Mouse (Mus musculus) lung, adult 2 months (tissue): ENCODE results near the gene Zfp59. TPM values are rescaled to one million over a fixed set of nuclear protein-coding genes. Genes with fewer than 3 reads are reported as not detected.
"Not testable (repeated sequence)": the region's sequence is repeated elsewhere in the genome, so short reads cannot be mapped to it uniquely, and the experiment has no call there.

Experiments
- DNase-seq: peaks from one replicate; pipeline ENCODE4 v3.0.0; 2022
- H3K4me1 ChIP-seq: fragments of 200-500 bp; 2 replicates; pipeline ENCODE4 v1.6.1; 2011; ENCODE audit warnings: low read length; ENCODE audit not compliant: control insufficient read depth, insufficient read depth
- H3K4me3 ChIP-seq: fragments of 200-500 bp; replicated peaks from 2 replicates; pipeline ENCODE3; 2011; ENCODE audit warnings: low read depth, mild to moderate bottlenecking, control low read depth, low read length; ENCODE audit errors: extremely low read depth
- CTCF ChIP-seq: fragments of 200-500 bp; IDR thresholded peaks from 2 replicates; pipeline ENCODE4 v1.5.1; 2011; ENCODE audit warnings: mild to moderate bottlenecking, low read length, control low read depth; ENCODE audit not compliant: insufficient read depth
- POLR2A ChIP-seq: fragments of 200-500 bp; IDR thresholded peaks from 2 replicates; pipeline ENCODE4 v1.6.1; 2011; ENCODE audit warnings: low read depth, mild to moderate bottlenecking, control low read depth, low read length, borderline replicate concordance; ENCODE audit errors: extremely low read depth
- WGBS: fragments of 180-500 bp; shearing (Covaris S2); methylation state at CpG from one replicate; pipeline ENCODE4 v1.1.7; 2018; 5-methylcytosine and 5-hydroxymethylcytosine counted together
- polyA plus RNA-seq: library from polyadenylated mRNA; depleted of rRNA; stranded (reverse); fragments of >200 nt; gene quantifications from 2 replicates; pipeline ENCODE4 v1.2.3, GENCODE M21; 2012

Gene Zfp59
- polyA plus RNA-seq, 1 experiment = 1.1 TPM

DNA sequence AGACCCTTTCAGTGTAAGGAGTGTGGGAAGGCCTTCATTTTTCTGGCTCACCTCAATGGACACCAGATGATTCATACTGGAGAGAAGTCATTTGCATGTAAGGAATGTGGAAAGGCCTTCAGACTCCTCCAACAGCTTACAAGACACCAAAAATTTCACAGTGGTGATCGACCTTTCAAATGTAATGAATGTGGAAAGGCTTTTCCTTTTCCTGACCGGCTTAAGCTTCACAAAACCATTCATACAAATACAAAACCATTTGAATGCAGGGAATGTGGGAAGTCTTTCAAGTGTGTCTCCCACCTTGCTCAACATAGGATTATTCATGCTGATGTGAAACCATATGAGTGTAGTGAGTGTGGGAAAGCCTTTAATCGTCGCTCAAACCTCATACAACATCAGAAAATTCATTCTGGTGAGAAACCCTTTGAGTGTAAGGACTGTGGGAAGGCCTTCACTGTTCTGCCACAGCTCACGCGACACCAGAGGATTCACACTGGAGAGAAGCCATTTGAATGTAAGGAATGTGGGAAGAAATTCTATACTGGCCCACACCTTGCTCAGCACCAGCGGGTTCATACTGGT is 19.8 kb upstream of the Zfp59 start:
- Histone ChIP-seq H3K4me1 (no peaks in the 10 kb centered on the region), H3K4me3 (no peak overlapping the region)
- 96% methylated on average over 7 of the region's 7 CpGs for WGBS
- TF ChIP-seq CTCF (no peak), POLR2A (no peak)
- DNase-seq = no peak

DNA sequence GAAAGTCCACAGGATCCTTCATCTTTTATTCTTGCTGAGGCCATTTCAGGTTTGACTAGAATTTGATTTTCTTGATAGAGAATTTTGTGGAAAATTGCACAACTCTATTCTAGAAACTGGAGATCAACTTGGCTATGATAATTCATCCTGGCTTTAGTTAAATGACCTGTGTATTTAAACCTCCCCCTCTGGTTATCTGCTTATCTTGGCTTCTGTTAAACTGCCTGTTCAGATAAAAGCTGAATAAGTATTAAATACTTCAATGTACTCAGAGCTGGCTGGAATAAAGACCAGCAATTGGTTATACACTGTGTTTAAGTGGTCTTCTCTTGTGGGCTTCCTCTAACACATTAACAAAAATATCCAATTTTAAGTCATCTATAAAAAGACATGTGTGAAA is 15.8 kb upstream of the Zfp59 start:
- Histone ChIP-seq H3K4me3 (no peak overlapping the region), H3K4me1 (no peaks in the 10 kb centered on the region)
- no peak for TF ChIP-seq CTCF
- TF ChIP-seq POLR2A = no peak

DNA sequence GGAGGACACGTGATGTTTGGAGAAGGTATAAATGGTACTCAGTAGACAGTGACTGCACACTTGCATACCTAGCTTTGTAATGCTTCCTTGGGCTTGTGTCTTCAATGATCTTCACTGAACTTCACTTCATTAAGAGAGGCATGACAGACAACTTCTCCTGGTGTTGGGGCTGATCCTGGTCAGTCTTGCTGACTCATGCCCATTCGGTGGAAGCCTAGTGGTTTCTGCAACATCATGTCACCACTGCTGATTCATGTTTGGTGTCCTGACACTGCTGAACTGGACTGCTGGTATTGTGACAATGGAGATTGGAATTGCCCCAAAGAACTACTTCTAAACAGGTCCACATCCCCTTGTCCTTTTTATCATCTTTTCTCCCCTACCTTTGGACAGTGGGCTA is 4.3 kb upstream of the Zfp59 start:
- Histone ChIP-seq H3K4me1 (peaks cover 3% of the 10 kb centered on the region; the same call in 1 of the 2 replicates), H3K4me3 (no peak overlapping the region)
- DNase-seq = no peak
- whole genome bisulfite sequencing = 90% methylated on average over 2 of the region's 2 CpGs
- TF ChIP-seq POLR2A (no peak), CTCF (no peak)

More for the DNA sequence above, 15.8 kb upstream of the Zfp59 start:
- no peak for DNase-seq

DNA sequence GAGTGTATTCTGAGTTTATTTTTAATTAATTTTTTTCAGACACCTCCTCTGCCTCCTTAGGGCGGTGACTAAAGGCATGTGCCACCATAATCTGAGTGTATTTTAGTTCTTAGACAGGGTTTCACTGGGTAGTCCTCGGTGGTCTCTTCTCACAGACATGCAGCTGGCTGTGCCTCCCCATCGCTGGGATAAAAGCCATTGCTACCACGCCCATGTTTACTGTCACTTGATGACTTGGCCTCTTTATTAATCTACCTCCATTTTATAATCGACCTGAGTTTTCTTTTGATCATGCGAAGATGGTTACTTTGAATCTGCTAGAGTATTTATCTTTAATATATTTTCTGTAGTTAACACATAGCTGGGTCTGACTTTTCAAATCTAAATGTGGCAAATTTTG is 511 bp upstream of the Zfp59 start:
- Histone ChIP-seq H3K4me3 (peak overlapping the region; percentile 74), H3K4me1 (peaks cover 5% of the 10 kb centered on the region; the same call in 1 of the 2 replicates)
- TF ChIP-seq POLR2A (no peak), CTCF (no peak)
- DNase-seq = no peak
- WGBS = 22% methylated on average over 6 of the region's 6 CpGs

DNA sequence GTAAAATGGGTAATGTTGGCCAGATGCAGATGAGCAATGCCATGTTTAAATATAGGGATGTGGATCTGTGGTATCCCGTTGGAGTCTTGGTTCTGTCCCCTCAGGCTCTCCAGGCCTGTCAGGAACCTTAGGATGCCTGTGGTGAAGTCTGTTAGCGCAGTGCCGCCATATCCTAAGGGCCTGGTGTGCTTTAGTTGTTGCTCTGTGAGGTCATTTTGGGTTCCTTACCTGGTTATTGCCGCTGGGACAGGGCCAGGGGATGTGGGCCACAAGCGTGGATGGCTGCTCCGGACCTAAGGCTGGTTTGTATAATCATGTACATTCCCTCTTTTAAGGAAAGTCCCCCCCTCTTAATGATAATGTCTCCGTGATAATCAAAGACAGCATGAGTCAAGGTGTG is 1.2 kb downstream of the Zfp59 start:
- TF ChIP-seq CTCF (no peak), POLR2A (no peak)
- WGBS = 93% methylated on average over 7 of the region's 7 CpGs
- Histone ChIP-seq H3K4me3 (no peak overlapping the region), H3K4me1 (peaks cover 5% of the 10 kb centered on the region; the same call in 1 of the 2 replicates)
- no peak for DNase-seq

DNA sequence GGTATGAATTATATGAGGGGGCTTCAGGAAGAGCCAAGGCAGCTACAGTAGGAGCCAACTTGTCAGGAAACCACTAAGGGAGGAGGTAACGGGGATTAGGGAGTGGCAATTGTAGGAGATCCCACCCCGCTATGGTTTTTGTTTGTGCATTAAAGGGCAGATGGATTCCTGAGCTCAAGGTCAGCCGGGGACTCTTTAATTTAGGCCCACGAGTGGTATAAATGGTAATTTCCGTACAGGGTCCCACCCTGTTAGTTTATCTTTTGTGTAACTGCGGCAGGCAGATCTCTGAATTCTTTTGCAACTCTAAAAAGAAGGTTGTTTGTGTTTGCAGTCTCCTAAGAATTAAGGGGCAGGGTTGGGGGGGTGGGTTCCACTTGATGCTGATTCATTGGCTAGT is 1.7 kb downstream of the Zfp59 start:
- no peak for DNase-seq
- Histone ChIP-seq H3K4me3 (no peak overlapping the region), H3K4me1 (peaks cover 5% of the 10 kb centered on the region; the same call in 1 of the 2 replicates)
- WGBS = 61% methylated on average over 6 of the region's 6 CpGs
- TF ChIP-seq CTCF (no peak), POLR2A (no peak)

DNA sequence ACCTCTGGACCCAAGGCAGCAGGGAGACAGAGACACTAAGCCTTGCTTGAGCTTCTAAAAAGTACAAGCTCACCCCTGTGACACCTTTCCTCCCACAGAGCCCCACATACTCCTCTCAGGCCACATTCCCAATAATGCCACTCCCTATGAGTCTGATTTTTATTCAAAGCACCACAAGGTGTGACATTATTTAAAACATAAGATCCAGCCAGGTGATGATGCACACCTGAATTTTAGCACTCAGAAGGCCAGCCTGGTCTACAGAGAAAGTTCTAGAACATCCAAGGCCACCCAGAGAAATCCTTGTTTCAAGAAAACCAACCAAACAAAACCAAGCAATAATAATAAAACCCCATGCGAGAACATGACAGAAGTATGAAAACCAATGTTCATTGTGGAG is 18.8 kb downstream of the Zfp59 start, which contains the start of gene Zfp607a:
Gene Zfp607a, plus strand, starts transcription at position 301 of the 400 bp plus-strand sequence.
- DNase-seq = no peak
- H3K4me1 ChIP-seq = peaks cover 5% of the 10 kb centered on the region
- no peak for TF ChIP-seq POLR2A
- WGBS = 94% methylated on average over 1 of the region's 1 CpGs
- no peak within 1 kb of the TSS for H3K4me3 ChIP-seq

DNA sequence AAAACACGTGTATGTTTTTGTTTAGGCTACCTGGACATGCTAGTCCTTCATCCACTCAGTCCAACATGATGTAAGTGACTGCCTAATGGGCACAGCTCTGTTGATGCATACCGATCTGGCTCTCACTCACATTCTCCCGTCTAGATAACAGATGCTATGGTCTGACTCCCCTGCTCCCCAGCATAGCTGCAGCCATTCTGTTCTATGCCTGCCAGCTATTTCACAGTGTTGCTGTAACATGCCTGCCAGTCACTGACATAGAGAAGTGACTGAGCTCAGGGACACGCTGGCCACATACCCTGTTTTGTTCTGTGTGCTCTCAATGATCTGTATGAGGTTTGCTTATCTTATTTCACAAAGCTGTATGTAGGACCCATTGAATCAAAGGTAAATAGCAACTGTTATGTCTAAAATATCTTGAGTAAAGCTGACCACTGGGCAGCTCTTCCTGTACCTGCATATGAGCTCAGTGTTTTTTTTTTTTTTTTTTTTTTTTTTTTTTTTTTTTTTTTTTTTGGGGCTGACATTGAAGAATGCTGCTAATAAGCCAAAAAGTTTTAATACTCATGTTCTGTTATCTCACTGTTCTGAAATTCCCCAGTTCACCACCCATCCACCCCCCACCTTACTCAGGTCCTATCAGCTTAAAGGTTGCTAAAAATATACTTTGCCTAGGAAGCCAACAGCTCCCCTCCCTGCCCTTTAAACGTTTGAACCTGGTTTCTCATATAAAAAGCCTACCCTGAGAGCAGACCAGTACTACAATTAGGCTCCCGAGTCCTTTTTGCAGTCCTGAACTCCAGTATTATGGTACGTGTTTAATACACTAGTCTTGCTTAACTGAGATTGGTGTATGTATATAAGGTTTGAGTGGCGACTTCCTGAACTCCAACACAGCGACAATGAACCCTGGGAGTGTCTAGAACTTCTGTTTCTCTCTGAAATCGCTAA is 21.2 kb downstream of the Zfp59 start:
- Histone ChIP-seq H3K4me3 (peak overlapping the region; percentile 72), H3K4me1 (peaks cover 5% of the 10 kb centered on the region)
- DNase-seq = no peak
- WGBS = 18% methylated on average over 10 of the region's 10 CpGs
- no peak for TF ChIP-seq POLR2A
- TF ChIP-seq CTCF = no peak

DNA sequence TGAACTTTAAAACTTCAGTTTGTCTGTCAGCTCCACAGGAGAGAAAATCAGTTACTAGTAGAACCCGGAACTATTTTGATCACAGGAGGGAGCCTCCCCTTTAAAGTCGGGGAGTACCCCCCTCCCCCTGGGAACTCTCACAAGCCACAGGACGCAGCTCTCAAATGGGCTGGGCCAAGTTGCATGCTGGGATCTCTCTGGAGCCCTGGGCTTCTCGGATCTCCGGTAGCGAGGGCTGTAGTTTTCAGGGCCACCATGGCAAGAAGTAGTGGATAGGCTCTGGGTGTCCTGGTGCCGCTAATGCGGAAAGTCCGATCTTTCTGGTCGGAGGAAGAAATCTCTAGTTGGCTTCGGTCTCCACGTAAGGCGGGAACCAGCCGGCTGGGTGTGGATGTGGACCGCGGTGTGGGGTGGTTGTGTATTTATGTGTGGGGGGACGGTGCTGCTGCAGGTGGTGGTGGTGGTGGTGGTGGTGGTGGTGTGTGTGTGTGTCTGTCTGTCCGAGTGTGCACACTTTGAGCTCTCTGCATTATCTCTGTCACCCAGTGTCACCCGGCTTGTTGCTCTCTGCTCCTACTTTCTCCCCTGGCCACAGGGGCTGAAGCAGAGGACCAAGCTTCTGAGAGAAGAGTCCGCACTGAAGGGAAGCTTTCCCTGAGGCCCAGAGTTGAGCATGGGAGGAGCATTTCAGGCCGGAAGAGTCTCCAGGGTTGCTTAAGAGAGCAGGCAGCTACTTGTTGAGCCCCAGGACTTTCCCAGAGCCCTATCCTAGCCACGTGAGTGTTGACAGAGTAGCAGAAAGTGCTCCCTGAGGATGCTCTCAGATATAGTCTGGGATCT is 22.2 kb downstream of the Zfp59 start:
- TF ChIP-seq CTCF (no peak), POLR2A (peak; percentile 77; the same call in 1 of the 2 replicates)
- Histone ChIP-seq H3K4me1 (peaks cover 5% of the 10 kb centered on the region), H3K4me3 (peak overlapping the region; percentile 72)
- WGBS = under 1% methylated on average over 22 of the region's 22 CpGs
- peak; percentile 73 for DNase-seq

DNA sequence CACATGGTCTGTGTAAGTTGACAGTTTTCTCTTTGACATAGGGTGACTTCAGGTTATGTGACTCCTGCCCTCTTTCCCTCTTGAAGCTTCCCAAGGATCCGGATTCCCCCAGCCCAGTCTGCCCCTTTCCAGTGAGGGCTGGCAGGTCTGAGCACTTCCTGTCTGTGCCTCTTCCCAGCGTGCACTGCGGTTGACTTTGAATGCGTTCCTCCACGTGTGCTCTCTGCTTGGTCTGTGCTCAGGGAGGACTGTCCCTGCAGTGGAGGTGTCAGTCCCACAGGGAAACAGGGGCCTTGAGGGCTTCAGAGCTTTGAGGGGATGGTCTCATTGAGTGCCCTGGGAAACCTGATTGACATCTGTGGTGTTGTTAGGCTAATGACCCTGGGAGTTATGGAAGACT is 24.2 kb downstream of the Zfp59 start:
- H3K4me1 ChIP-seq, H3K4me3 ChIP-seq, DNase-seq: not testable (repeated sequence)
- WGBS = 59% methylated on average over 5 of the region's 5 CpGs
